Mouse (Mus musculus): ENCODE data around the gene Vmn1r220. TPM values are rescaled to one million over a fixed set of nuclear protein-coding genes. Genes with fewer than 3 reads are reported as not detected.

Vmn1r220 gene
- total and polyA plus RNA-seq, 3 experiments = not detected

- 75% methylated on average over 2 of the region's 2 CpGs for WGBS
- TF ChIP-seq CTCF (IDR thresholded peaks at IDR 0.05) = no peak
Measured at GRCm38 (mm10) chr13:23138880-23139279, 48.9 kb downstream of the Vmn1r220 start.

GRCm38 (mm10) chr13:23133501-23133900, 54.3 kb downstream of the Vmn1r220 start:
- H3K9ac ChIP-seq (ENCODE audit: low read depth, low read length) = no peak overlapping the region
- no peak for DNase-seq
- H3K4me3 ChIP-seq = no peak overlapping the region
- TF ChIP-seq CTCF (IDR thresholded peaks at IDR 0.05) (no peak), POLR2A (IDR thresholded peaks at IDR 0.05; ENCODE audit: insufficient read depth, low read depth, low read length) (no peak), EP300 (IDR thresholded peaks at IDR 0.05; ENCODE audit: insufficient read depth, low read depth, low read length) (no peak)
- no peaks in the 10 kb centered on the region for H3K79me2 ChIP-seq (replicated peaks; ENCODE audit: control insufficient read depth, insufficient read depth, low read length)
- no peak overlapping the region for H3K27ac ChIP-seq
- intact Hi-C loops (cut with DNase I) = no loop called here
- 67% methylated on average over 1 of the region's 1 CpGs for WGBS
- no peaks in the 10 kb centered on the region for H3K4me1 ChIP-seq (ENCODE audit: control insufficient read depth, insufficient read depth, low read length)
- no peaks in the 10 kb centered on the region for H3K36me3 ChIP-seq (ENCODE audit: control insufficient read depth, insufficient read depth, low read length)
- no peaks in the 10 kb centered on the region for H3K27me3 ChIP-seq (ENCODE audit: control insufficient read depth, insufficient read depth, low read length)

More at GRCm38 (mm10) chr13:23138880-23139279, 48.9 kb downstream of the Vmn1r220 start:
- no peaks in the 10 kb centered on the region for H3K27me3 ChIP-seq (ENCODE audit: control insufficient read depth, insufficient read depth, low read length)
- H3K4me1 ChIP-seq (ENCODE audit: control insufficient read depth, insufficient read depth, low read length) = no peaks in the 10 kb centered on the region
- no peak overlapping the region for H3K9ac ChIP-seq (ENCODE audit: low read depth, low read length)
- DNase-seq = no peak
- intact Hi-C loops (cut with DNase I) = no loop called here
- no peak overlapping the region for H3K27ac ChIP-seq
- H3K79me2 ChIP-seq (replicated peaks; ENCODE audit: control insufficient read depth, insufficient read depth, low read length) = no peaks in the 10 kb centered on the region
- no peaks in the 10 kb centered on the region for H3K36me3 ChIP-seq (ENCODE audit: control insufficient read depth, insufficient read depth, low read length)
- H3K4me3 ChIP-seq = no peak overlapping the region

- no peaks in the 10 kb centered on the region for H3K4me1 ChIP-seq (ENCODE audit: control insufficient read depth, insufficient read depth, low read length)
- 68% methylated on average over 3 of the region's 3 CpGs for WGBS
- no peaks in the 10 kb centered on the region for H3K27me3 ChIP-seq (ENCODE audit: control insufficient read depth, insufficient read depth, low read length)
- no peak within 1 kb of the TSS for H3K27ac ChIP-seq
- intact Hi-C loops (cut with DNase I) = no loop called here
- H3K9ac ChIP-seq (ENCODE audit: low read depth, low read length) = no peak within 1 kb of the TSS
- TF ChIP-seq POLR2A (IDR thresholded peaks at IDR 0.05; ENCODE audit: insufficient read depth, low read depth, low read length) (no peak), CTCF (IDR thresholded peaks at IDR 0.05) (no peak), EP300 (IDR thresholded peaks at IDR 0.05; ENCODE audit: insufficient read depth, low read depth, low read length) (no peak)
- H3K4me3 ChIP-seq = no peak within 1 kb of the TSS
- DNase-seq = no peak
- H3K36me3 ChIP-seq (ENCODE audit: control insufficient read depth, insufficient read depth, low read length) = no peaks in the 10 kb centered on the region
- H3K79me2 ChIP-seq (replicated peaks; ENCODE audit: control insufficient read depth, insufficient read depth, low read length) = no peaks in the 10 kb centered on the region
Measured at GRCm38 (mm10) chr13:23133099-23133498, 54.7 kb downstream of the Vmn1r220 start, which contains the start of gene Vmn1r218. TSS of gene Vmn1r218 (plus strand) at chr13:23133155.

Other genes starting within 250 kb of the Vmn1r220 start
- gene Vmn1r213, start 180.3 kb downstream of the Vmn1r220 start, total RNA-seq (2021) = not detected
- not detected in 2 replicates for gene Vmn1r213, start 180.3 kb downstream of the Vmn1r220 start, polyA plus RNA-seq (2012; rRNA removed)
- gene Vmn1r214, start 157.6 kb downstream of the Vmn1r220 start, total RNA-seq (2021) = not detected
- not detected in 2 replicates for gene Vmn1r214, start 157.6 kb downstream of the Vmn1r220 start, polyA plus RNA-seq (2012; rRNA removed)
- not detected for gene Vmn1r215, start 120.0 kb downstream of the Vmn1r220 start, total RNA-seq (2021)
- not detected in 2 replicates for gene Vmn1r215, start 120.0 kb downstream of the Vmn1r220 start, polyA plus RNA-seq (2012; rRNA removed)
- not detected for gene Vmn1r217, start 69.7 kb downstream of the Vmn1r220 start, total RNA-seq (2021)
- not detected in 2 replicates for gene Vmn1r217, start 69.7 kb downstream of the Vmn1r220 start, polyA plus RNA-seq (2012; rRNA removed)
- not detected for gene Vmn1r218, start 54.8 kb downstream of the Vmn1r220 start, total RNA-seq (2021)
- gene Vmn1r218, start 54.8 kb downstream of the Vmn1r220 start, polyA plus RNA-seq (2012; rRNA removed) = not detected in 2 replicates
- not detected for gene Vmn1r219, start 28.7 kb downstream of the Vmn1r220 start, total RNA-seq (2021)
- not detected in 2 replicates for gene Vmn1r219, start 28.7 kb downstream of the Vmn1r220 start, polyA plus RNA-seq (2012; rRNA removed)
- gene Vmn1r221, start 26.2 kb upstream of the Vmn1r220 start, total RNA-seq (2021) = not detected
- gene Vmn1r221, start 26.2 kb upstream of the Vmn1r220 start, polyA plus RNA-seq (2012; rRNA removed) = not detected in 2 replicates
- not detected for gene Vmn1r222, start 48.0 kb upstream of the Vmn1r220 start, total RNA-seq (2021)
- gene Vmn1r222, start 48.0 kb upstream of the Vmn1r220 start, polyA plus RNA-seq (2012; rRNA removed) = not detected in 2 replicates
- gene Vmn1r223, start 59.2 kb upstream of the Vmn1r220 start, total RNA-seq (2021) = not detected
- gene Vmn1r223, start 59.2 kb upstream of the Vmn1r220 start, polyA plus RNA-seq (2012; rRNA removed) = not detected in 2 replicates
- 10 to 100 TPM; 14.8 to 15.8 TPM for gene Zfp322a, start 181.2 kb upstream of the Vmn1r220 start, total RNA-seq (2021)
- 1.5 and 5.3 TPM in 2 replicates for gene Zfp322a, start 181.2 kb upstream of the Vmn1r220 start, polyA plus RNA-seq (2012; rRNA removed)
- gene Abt1, start 235.9 kb upstream of the Vmn1r220 start, total RNA-seq (2021) = 1 to 10 TPM; 3.9 to 5.1 TPM
- 2.4 and 3.1 TPM in 2 replicates for gene Abt1, start 235.9 kb upstream of the Vmn1r220 start, polyA plus RNA-seq (2012; rRNA removed)